24 mouse cellular contexts compared by ENCODE assay signal in the genomic region with DNA sequence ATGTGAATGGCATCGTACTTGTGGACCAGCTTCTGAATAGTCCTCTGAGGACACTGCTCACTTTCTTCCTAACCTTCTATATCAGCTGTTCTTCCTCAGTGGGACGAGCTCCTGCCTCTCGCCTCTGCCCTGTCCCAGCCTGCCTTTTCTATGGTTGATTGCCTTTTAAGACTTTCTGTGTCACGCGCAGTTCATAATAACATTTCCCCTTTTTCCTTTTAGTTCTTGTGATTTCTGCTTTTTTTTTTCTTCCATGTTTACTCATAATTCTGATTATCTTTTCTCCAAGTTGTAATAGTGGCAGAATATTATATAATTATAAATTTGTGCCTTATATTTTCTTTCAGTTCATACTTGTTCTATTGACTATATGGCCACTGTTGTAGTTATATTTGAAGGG. TPM values are rescaled to one million over a fixed set of nuclear protein-coding genes. Genes with fewer than 3 reads are reported as not detected.
DNase-seq lines count a peak whose midpoint lies in the region; ATAC-seq and TF ChIP-seq lines count a peak whose summit lies in the region.
"Had no signal": no experiment of that assay in that cellular context is flagged by ENCODE, and none has a peak within 500 bp of the region (broad histone marks: within the 10 kb centered on the region; RNA-seq: fewer than 3 reads in every experiment).

No protein-coding gene starts in this region.

- peak overlapping the region; percentile 53 for H3K4me3 ChIP-seq in megakaryocyte, embryonic 14.5 days (replicated peaks)
- H3K4me3 ChIP-seq in G1E (ENCODE audit: low read depth, low read length), result peak overlapping the region; percentile 6; the same call in 1 of the 2 replicates
- H3K4me3 ChIP-seq in bone marrow macrophage, adult 2 months (ENCODE audit: insufficient read depth, low read length), result no peak overlapping the region
- H3K4me3 ChIP-seq in hindbrain, embryonic 16.5 days (ENCODE audit: low read length), result no peak overlapping the region
- H3K4me3 ChIP-seq: embryonic facial prominence, embryonic 10.5 days; embryonic facial prominence, embryonic 12.5 days; forebrain, embryonic 13.5 days; forebrain, embryonic 15.5 days had no signal

- no peak overlapping the region for H3K4me2 ChIP-seq in hindbrain, embryonic 16.5 days (ENCODE audit: low read length)
- H3K4me2 ChIP-seq: embryonic facial prominence, embryonic 12.5 days; forebrain, embryonic 13.5 days; forebrain, embryonic 15.5 days had no signal

- peaks cover 20% of the 10 kb centered on the region for H3K36me3 ChIP-seq in megakaryocyte, embryonic 14.5 days (replicated peaks; ENCODE audit: low read length)
- H3K36me3 ChIP-seq in G1E (replicated peaks), result peaks cover 32% of the 10 kb centered on the region
- H3K36me3 ChIP-seq in hindbrain, embryonic 16.5 days (ENCODE audit: control insufficient read depth, insufficient read depth, low read length), result no peaks in the 10 kb centered on the region
- H3K36me3 ChIP-seq: embryonic facial prominence, embryonic 12.5 days; forebrain, embryonic 15.5 days had no signal

- H3K9me3 ChIP-seq in megakaryocyte, embryonic 14.5 days, result no peaks in the 10 kb centered on the region
- no peaks in the 10 kb centered on the region for H3K9me3 ChIP-seq in G1E (replicated peaks)
- H3K9me3 ChIP-seq in hindbrain, embryonic 16.5 days (ENCODE audit: control insufficient read depth, low read length), result no peaks in the 10 kb centered on the region
- H3K9me3 ChIP-seq: embryonic facial prominence, embryonic 10.5 days; embryonic facial prominence, embryonic 12.5 days; forebrain, embryonic 13.5 days; forebrain, embryonic 15.5 days had no signal

- H3K4me1 ChIP-seq in megakaryocyte, embryonic 14.5 days, result peaks cover 80% of the 10 kb centered on the region
- peaks cover 49% of the 10 kb centered on the region for H3K4me1 ChIP-seq in G1E (ENCODE audit: insufficient read depth, low read depth, low read length)
- H3K4me1 ChIP-seq in bone marrow macrophage, adult 2 months (ENCODE audit: control insufficient read depth, insufficient read depth, low read length), result peaks cover 31% of the 10 kb centered on the region
- H3K4me1 ChIP-seq in hindbrain, embryonic 16.5 days (ENCODE audit: control insufficient read depth, insufficient read depth, low read depth, low read length), result peaks cover 20% of the 10 kb centered on the region

- no peaks in the 10 kb centered on the region for H3K27me3 ChIP-seq in megakaryocyte, embryonic 14.5 days (replicated peaks)
- no peaks in the 10 kb centered on the region for H3K27me3 ChIP-seq in G1E (ENCODE audit: insufficient read depth, low read length)
- H3K27me3 ChIP-seq in hindbrain, embryonic 16.5 days (replicated peaks; ENCODE audit: control insufficient read depth, insufficient read depth, low read length), result no peaks in the 10 kb centered on the region
- H3K27me3 ChIP-seq: embryonic facial prominence, embryonic 12.5 days; forebrain, embryonic 13.5 days; forebrain, embryonic 15.5 days; Patski had no signal

- peak; percentile 51 for DNase-seq in A20 (ENCODE audit: low read depth, low spot score)
- no peak for DNase-seq in G1E (ENCODE audit: low spot score)
- no peak for DNase-seq in embryo, embryonic 11 days
- DNase-seq in thymus, postnatal 4 days, result no peak
- DNase-seq: adrenal gland, adult 8-10 months; adrenal gland, postnatal 14 days; adrenal gland, postnatal 36 days; cerebellum, adult 11 months; cerebellum, adult 18-20 months; cerebellum, adult 8-10 months; cerebellum, adult 9-11 months; cerebellum, postnatal 14 days; cerebellum, postnatal 36 days; forebrain, postnatal 0 days had no signal

- TF ChIP-seq POLR2A in bone marrow macrophage, adult 2 months (IDR thresholded peaks at IDR 0.05; ENCODE audit: borderline replicate concordance, low read depth, low read length), result no peak

- 79% methylated on average over 5 of the region's 5 CpGs for WGBS in hindbrain, embryonic 16.5 days

- TF ChIP-seq CTCF in G1E (IDR thresholded peaks at IDR 0.05; ENCODE audit: low read depth, low read length), result no peak
- TF ChIP-seq CTCF in bone marrow macrophage, adult 2 months (IDR thresholded peaks at IDR 0.05; ENCODE audit: low read depth, low read length), result no peak

- H3K9ac ChIP-seq in hindbrain, embryonic 16.5 days (ENCODE audit: low read depth, low read length), result no peak overlapping the region
- H3K9ac ChIP-seq: embryonic facial prominence, embryonic 12.5 days; forebrain, embryonic 13.5 days; forebrain, embryonic 15.5 days; forebrain, postnatal 0 days had no signal

- H3K27ac ChIP-seq in bone marrow macrophage, adult 2 months (ENCODE audit: insufficient read depth, low read depth, low read length), result peak overlapping the region; percentile 61
- H3K27ac ChIP-seq in hindbrain, embryonic 16.5 days (ENCODE audit: low read depth, low read length), result no peak overlapping the region
- H3K27ac ChIP-seq: embryonic facial prominence, embryonic 10.5 days; embryonic facial prominence, embryonic 12.5 days; forebrain, embryonic 13.5 days; forebrain, embryonic 15.5 days had no signal

- no peak for ATAC-seq in megakaryocyte, adult 5-6 weeks (ENCODE audit: poor library complexity, severe bottlenecking)
- no peak for ATAC-seq in G1E (ENCODE audit: extremely low read depth, insufficient number of reproducible peaks, low FRiP score, poor library complexity, severe bottlenecking)
- ATAC-seq in hindbrain, embryonic 16.5 days, result no peak
- ATAC-seq: activated CD4-positive, CD25-positive, alpha-beta regulatory T cell, adult 4 months; forebrain, embryonic 13.5 days; forebrain, embryonic 15.5 days; forebrain, postnatal 0 days; Patski had no signal

RNA-seq across cellular contexts. Expression of gene Ube2q2, which starts 4.3 kb away (rescaled TPM):
- polyA plus RNA-seq in megakaryocyte, embryonic 14.5 days (2012; ENCODE audit: insufficient read depth, low replicate concordance), result 11.4 and 31.0 TPM in 2 replicates
- total RNA-seq in megakaryocyte, adult 5-6 weeks (2015), result 31.9 and 33.6 TPM in 2 replicates
- 35.5 and 43.4 TPM in 2 replicates for total RNA-seq in megakaryocyte, adult 5-6 weeks (2017)
- total RNA-seq in G1E (2014; fragmentation: Nextera tagmentation) (74.3 and 86.9 TPM in 2 replicates), G1E (2017) (78.4 and 90.6 TPM in 2 replicates)
- polyA plus RNA-seq in G1E (2012), result 31.6 and 42.3 TPM in 2 replicates
- 54.6 and 56.9 TPM in 2 replicates for polyA plus RNA-seq in bone marrow macrophage, adult 2 months (2012; ENCODE audit: insufficient read depth, insufficient read length, missing spikeins)
- 17.7 and 37.0 TPM in 2 replicates for polyA plus RNA-seq in hindbrain, embryonic 16.5 days (2015; fragmentation: Nextera tagmentation; extraction: Ambion mirVana)

RNA-seq across cellular contexts. Expression of gene Fbxo22, which starts 55.8 kb away (rescaled TPM):
- 4.3 and 9.3 TPM in 2 replicates for polyA plus RNA-seq in megakaryocyte, embryonic 14.5 days (2012; ENCODE audit: insufficient read depth, low replicate concordance)
- total RNA-seq in megakaryocyte, adult 5-6 weeks (2015), result 42.4 and 44.7 TPM in 2 replicates
- total RNA-seq in megakaryocyte, adult 5-6 weeks (2017), result 41.0 and 49.4 TPM in 2 replicates
- total RNA-seq in G1E (2014; fragmentation: Nextera tagmentation) (70.2 and 88.0 TPM in 2 replicates), G1E (2017) (57.0 and 60.0 TPM in 2 replicates)
- 12.0 and 14.5 TPM in 2 replicates for polyA plus RNA-seq in G1E (2012)
- 27.9 and 29.4 TPM in 2 replicates for polyA plus RNA-seq in bone marrow macrophage, adult 2 months (2012; ENCODE audit: insufficient read depth, insufficient read length, missing spikeins)
- polyA plus RNA-seq in hindbrain, embryonic 16.5 days (2015; fragmentation: Nextera tagmentation; extraction: Ambion mirVana), result 84.3 and 85.7 TPM in 2 replicates

Comparison
In these comparisons a context has a peak if more than half of its experiments do, and no peak if none do; other contexts are left out.
1. H3K4me3 ChIP-seq: peak in megakaryocyte, embryonic 14.5 days (single experiment) and G1E (single experiment); none in bone marrow macrophage, adult 2 months (single experiment) and hindbrain, embryonic 16.5 days (single experiment).